Mouse (Mus musculus): ENCODE results near the gene Prpf8. TPM values are rescaled to one million over a fixed set of nuclear protein-coding genes. Genes with fewer than 3 reads are reported as not detected.
"Not testable (repeated sequence)": the region's sequence is repeated elsewhere in the genome, so short reads cannot be mapped to it uniquely, and the experiment has no call there.

Gene Prpf8
- polyA plus RNA-seq, 1 experiment from 2014 or later = 47.6 TPM

DNA sequence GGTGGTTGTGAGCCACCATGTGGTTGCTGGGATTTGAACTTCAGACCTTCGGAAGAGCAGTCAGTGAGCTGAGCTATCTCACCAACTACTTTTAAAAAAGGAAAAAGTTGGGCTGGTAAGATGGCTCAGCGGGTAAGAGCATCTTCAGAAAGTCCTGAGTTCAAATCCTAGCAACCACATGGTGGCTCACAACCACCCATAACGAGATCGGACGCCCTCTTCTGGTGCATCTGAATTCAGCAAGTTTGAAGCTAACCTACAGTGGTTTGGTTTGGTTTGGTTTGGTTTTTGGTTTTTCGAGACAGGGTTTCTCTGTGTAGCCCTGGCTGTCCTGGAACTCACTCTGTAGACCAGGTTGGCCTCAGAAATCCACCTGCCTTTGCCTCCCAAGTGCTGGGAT is 69.4 kb downstream of the Prpf8 start:
- peaks cover 18% of the 10 kb centered on the region for H3K4me1 ChIP-seq (replicated peaks; ENCODE audit: control insufficient read depth, insufficient read depth, low read length)
- not testable (repeated sequence) for H3K27ac ChIP-seq (ENCODE audit: low read length); H3K27me3 ChIP-seq (ENCODE audit: control insufficient read depth, insufficient read depth, low read depth, low read length); H3K4me2 ChIP-seq (ENCODE audit: low read depth, low read length); H3K4me3 ChIP-seq (ENCODE audit: low read length); H3K9ac ChIP-seq (ENCODE audit: low read length); H3K9me3 ChIP-seq (ENCODE audit: control insufficient read depth, low read length); H3K36me3 ChIP-seq (ENCODE audit: control insufficient read depth, insufficient read depth, low read length); ATAC-seq (ENCODE audit: low read depth)
- WGBS = 90% methylated on average over 6 of the region's 6 CpGs

- Histone ChIP-seq H3K27me3 (ENCODE audit: control insufficient read depth, insufficient read depth, low read depth, low read length) (no peaks in the 10 kb centered on the region), H3K9me3 (ENCODE audit: control insufficient read depth, low read length) (no peaks in the 10 kb centered on the region), H3K9ac (ENCODE audit: low read length) (no peak overlapping the region), H3K36me3 (ENCODE audit: control insufficient read depth, insufficient read depth, low read length) (no peaks in the 10 kb centered on the region), H3K27ac (ENCODE audit: low read length) (no peak overlapping the region), H3K4me2 (ENCODE audit: low read depth, low read length) (no peak overlapping the region), H3K4me3 (ENCODE audit: low read length) (no peak overlapping the region), H3K4me1 (replicated peaks; ENCODE audit: control insufficient read depth, insufficient read depth, low read length) (peaks cover 10% of the 10 kb centered on the region)
- WGBS = 91% methylated on average over 6 of the region's 6 CpGs
- ATAC-seq (ENCODE audit: low read depth) = no peak
These were observed 70.5 kb downstream of the Prpf8 start for GRCm38 (mm10) chr11:75557142-75557541.

GRCm38 (mm10) chr11:75558101-75558500 is 71.5 kb downstream of the Prpf8 start:
- no peak overlapping the region for H3K4me3 ChIP-seq (ENCODE audit: low read length)
- no peak for ATAC-seq (ENCODE audit: low read depth)
- H3K9ac ChIP-seq (ENCODE audit: low read length) = no peak overlapping the region
- H3K27ac ChIP-seq (ENCODE audit: low read length) = no peak overlapping the region
- 95% methylated on average over 1 of the region's 1 CpGs for WGBS
- H3K36me3 ChIP-seq (ENCODE audit: control insufficient read depth, insufficient read depth, low read length) = no peaks in the 10 kb centered on the region
- H3K27me3 ChIP-seq (ENCODE audit: control insufficient read depth, insufficient read depth, low read depth, low read length) = no peaks in the 10 kb centered on the region
- H3K4me1 ChIP-seq (replicated peaks; ENCODE audit: control insufficient read depth, insufficient read depth, low read length) = peaks cover under 1% of the 10 kb centered on the region; the same call in 1 of the 2 replicates
- no peak overlapping the region for H3K4me2 ChIP-seq (ENCODE audit: low read depth, low read length)
- H3K9me3 ChIP-seq (ENCODE audit: control insufficient read depth, low read length) = no peaks in the 10 kb centered on the region

MicroRNAs encoded within 50 kb of the gene (microRNA counts, 519-probe panel; counts per million panel counts)
- microRNA mmu-miR-22 = 4,345 counts per million, percentile 88 among the panel's probes with 10 or more counts

Small RNA genes lying within 50 kb of the gene (microRNA-seq; reads per million reads assigned to microRNA genes)
- gene Mir22 = 3,679 reads per million, percentile 88 among the genes with 10 or more reads in this experiment
- not detected for gene Mir3971

Other genes starting within 250 kb of the Prpf8 start
- 172 and 191 TPM in 2 replicates for gene Rpa1, start 138.5 kb upstream of the Prpf8 start, polyA plus RNA-seq (2015; fragmentation: Nextera tagmentation; extraction: Ambion mirVana)
- gene Smyd4, start 138.4 kb upstream of the Prpf8 start, polyA plus RNA-seq (2015; fragmentation: Nextera tagmentation; extraction: Ambion mirVana) = 14.1 and 16.9 TPM in 2 replicates
- gene Serpinf1, start 64.1 kb upstream of the Prpf8 start, polyA plus RNA-seq (2015; fragmentation: Nextera tagmentation; extraction: Ambion mirVana) = 61.3 and 67.5 TPM in 2 replicates
- gene Serpinf2, start 47.2 kb upstream of the Prpf8 start, polyA plus RNA-seq (2015; fragmentation: Nextera tagmentation; extraction: Ambion mirVana) = 0.95 and 9.2 TPM in 2 replicates
- gene Wdr81, start 32.1 kb upstream of the Prpf8 start, polyA plus RNA-seq (2015; fragmentation: Nextera tagmentation; extraction: Ambion mirVana) = 5.3 and 5.9 TPM in 2 replicates
- 16.7 and 17.1 TPM in 2 replicates for gene Tlcd2, start 25.1 kb upstream of the Prpf8 start, polyA plus RNA-seq (2015; fragmentation: Nextera tagmentation; extraction: Ambion mirVana)
- gene Rilp, start 23.3 kb downstream of the Prpf8 start, polyA plus RNA-seq (2015; fragmentation: Nextera tagmentation; extraction: Ambion mirVana) = 0.83 and 0.89 TPM in 2 replicates
- 16.4 and 17.7 TPM in 2 replicates for gene Scarf1, start 26.7 kb downstream of the Prpf8 start, polyA plus RNA-seq (2015; fragmentation: Nextera tagmentation; extraction: Ambion mirVana)
- gene Slc43a2, start 44.9 kb downstream of the Prpf8 start, polyA plus RNA-seq (2015; fragmentation: Nextera tagmentation; extraction: Ambion mirVana) = 7.2 and 7.4 TPM in 2 replicates
- gene Pitpna, start 101.3 kb downstream of the Prpf8 start, polyA plus RNA-seq (2015; fragmentation: Nextera tagmentation; extraction: Ambion mirVana) = 63.7 and 63.8 TPM in 2 replicates
- 33.8 and 35.4 TPM in 2 replicates for gene Inpp5k, start 144.2 kb downstream of the Prpf8 start, polyA plus RNA-seq (2015; fragmentation: Nextera tagmentation; extraction: Ambion mirVana)
- gene Myo1c, start 163.7 kb downstream of the Prpf8 start, polyA plus RNA-seq (2015; fragmentation: Nextera tagmentation; extraction: Ambion mirVana) = 93.0 and 96.5 TPM in 2 replicates
- 108 and 112 TPM in 2 replicates for gene Crk, start 192.4 kb downstream of the Prpf8 start, polyA plus RNA-seq (2015; fragmentation: Nextera tagmentation; extraction: Ambion mirVana)
- gene Ywhae, start 246.1 kb downstream of the Prpf8 start, polyA plus RNA-seq (2015; fragmentation: Nextera tagmentation; extraction: Ambion mirVana) = 833 and 905 TPM in 2 replicates

All from lung, embryonic 16.5 days (tissue).